Mouse (Mus musculus) kidney, adult 18-20 months (tissue): Measurements from ENCODE around the gene Parm1.

ENCODE experiments used
- DNase-seq: peaks from one replicate; pipeline ENCODE4 v3.0.0; 2021

Parm1 gene

DNA sequence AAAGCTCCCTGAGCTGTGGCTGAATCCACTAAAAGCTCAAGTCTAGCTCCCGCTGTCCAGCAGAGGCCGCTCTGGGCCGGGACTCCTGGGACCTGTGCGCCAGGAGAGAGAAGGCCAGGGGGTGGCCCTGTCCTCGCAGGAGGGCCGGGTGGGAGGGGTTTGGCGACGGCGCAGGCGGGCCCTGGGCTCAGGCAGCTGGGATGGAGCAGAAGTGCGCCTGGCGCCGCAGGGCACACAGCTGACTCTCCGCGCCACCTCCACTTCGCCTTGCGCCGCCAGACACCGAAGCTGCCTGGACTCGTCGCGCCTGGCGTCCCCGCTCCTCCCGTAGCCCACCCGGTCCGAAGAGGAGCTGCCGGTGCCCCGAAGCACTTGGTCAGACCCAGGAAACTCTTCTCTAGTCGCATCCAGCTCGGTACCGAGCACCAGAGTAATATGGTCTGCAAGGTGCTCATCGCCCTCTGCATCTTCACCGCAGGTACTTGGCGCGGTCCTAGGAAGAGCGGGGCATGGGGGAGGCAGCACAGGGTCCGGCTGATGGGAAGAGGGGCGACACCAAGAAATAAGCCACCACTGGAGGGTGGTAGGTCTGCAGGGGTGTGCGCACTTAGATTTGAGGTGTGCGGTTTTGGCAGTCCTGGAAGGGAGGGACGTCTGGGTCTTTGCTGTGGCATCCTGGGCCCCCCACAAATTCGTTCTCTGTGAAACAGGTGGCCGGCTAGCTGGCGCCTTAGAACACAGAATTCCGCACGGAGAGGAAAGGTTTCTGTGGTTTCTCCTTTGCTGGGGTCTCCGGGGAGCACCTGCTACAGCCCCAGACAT lies at the start of gene Parm1:
Gene Parm1 (plus strand): TSS at position 136 of the 822 bp plus-strand sequence.
- peak; percentile 77 for DNase-seq

DNA sequence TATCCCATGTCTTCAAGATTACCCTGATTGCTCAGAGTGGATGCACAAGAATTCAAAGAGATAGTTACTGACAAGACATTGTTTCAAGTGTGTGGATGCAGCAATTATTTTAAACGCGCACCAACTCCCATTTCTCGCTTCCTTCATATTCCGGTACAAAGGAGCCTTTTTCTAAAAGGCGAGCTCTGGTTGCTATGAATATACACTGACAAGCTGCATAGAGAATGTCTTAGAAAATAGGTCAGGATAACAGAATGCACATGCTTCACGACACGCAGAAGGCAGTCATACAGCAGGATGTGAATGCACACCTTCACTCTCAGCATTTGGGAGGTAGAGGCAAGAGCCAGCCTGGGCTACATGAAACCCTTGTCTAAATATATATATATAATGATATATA lies 42.2 kb upstream of the Parm1 start:
- no peak for DNase-seq

DNA sequence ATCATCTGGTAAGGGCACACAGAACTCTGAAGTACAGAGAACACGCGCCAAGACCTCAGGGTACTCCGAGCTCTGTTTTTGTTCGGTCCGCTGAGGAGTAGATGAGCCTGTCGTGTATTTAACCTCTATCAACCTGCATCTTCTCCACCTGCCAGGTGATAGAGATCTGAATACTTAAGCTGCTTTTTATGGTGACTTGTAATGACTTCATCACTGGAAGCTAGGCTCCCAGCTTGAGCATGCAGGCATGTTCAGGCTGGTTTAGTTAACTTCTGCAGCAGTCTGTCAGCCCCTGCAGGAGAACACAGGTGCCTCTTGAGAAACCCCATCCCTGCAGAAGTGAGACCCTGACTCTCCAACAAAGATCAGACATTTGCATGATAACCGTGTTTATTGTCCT lies 40.6 kb upstream of the Parm1 start:
- no peak for DNase-seq

DNA sequence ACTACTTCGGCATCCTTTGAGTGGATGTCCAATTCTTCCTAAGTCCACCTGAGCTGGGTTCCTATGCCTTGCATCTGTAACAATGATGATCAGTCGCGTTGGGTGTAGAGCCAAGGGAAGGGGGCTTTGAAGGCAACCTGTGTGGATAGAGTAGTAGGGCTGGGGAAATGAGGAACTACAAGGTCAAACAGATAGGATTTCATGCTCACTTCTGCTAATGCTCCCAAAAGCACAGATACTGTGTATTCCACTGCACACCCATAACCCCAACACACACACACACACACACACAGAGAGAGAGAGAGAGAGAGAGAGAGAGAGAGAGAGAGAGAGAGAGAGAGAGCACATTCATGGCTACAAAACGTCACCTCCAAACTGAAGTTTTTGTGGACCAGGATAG lies 38.7 kb upstream of the Parm1 start:
- DNase-seq: no peak

DNA sequence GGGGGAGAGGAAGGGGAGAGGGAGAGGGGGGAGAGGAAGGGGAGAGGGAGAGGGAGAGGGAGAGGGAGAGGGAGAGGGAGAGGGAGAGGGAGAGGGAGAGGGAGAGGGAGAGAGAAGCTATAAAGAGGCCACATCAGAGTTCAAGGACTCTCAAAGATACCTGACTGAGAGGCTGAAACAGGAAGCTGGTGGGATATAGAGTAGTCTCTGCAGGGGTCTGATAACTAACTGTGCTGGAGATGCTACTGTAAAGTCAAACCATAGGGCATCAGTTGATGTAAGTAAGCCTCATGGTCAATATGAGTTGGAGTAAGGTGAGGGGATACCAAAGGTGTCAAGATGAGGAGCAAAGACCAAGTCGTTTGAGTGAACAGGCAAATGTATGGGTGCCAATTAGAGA lies 37.3 kb upstream of the Parm1 start:
- DNase-seq: no peak

DNA sequence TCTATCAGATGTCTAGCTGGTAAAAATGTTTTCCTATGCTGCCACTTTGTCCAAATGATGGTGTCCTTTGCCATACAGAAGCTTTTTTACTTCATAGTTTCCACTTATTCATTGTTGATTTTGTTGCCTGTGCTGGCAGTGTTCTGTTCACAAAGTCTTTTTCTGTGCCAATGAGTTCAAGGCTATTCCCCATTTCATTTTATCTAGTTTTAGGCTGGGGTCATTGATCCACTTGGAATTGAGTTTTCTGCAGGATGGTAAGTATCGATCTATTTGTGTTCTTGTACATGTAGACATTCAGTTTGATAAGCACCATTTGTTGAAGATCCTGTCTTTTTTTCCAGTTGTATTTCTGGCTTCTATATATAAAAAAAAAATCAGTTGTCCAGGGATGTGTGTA lies 33.1 kb upstream of the Parm1 start:
- DNase-seq: no peak

DNA sequence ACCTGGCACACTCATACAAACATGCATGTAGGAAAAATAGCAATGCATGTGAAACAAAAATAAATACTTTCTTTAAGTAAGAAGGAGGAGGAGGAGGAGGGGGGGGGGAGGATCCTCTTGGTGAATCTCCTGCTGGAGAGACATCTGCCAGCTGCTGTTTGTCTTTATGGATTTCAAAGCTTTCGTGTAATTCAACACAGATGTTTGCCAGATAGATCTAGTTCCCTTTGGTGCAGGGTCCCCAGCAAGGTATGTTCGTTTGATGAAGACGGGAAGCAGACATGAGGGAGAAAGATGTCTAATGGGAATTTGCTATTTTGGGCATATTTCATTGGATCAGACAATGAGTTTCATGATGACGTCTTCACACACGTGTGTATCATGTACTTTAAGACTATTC lies 23.0 kb upstream of the Parm1 start:
- DNase-seq: no peak

DNA sequence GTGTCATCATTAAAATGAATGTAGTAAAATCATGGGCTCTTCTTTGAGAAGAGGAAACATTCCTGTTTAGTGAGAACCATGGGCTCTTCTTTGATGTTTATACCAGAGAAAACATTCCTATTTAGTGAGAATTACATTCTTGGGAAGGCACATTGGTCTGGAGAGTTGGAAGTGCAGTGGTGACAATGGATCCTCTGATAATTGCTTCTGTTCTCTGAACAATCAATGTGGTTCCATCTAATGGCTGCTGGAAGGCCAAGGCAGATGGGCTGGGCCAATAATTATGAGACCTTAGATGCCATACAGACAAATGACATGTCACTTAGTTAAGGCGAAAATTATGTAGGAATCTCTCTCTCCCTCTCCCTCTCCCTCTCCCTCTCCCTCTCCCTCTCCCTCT lies 16.1 kb upstream of the Parm1 start:
- DNase-seq: no peak

DNA sequence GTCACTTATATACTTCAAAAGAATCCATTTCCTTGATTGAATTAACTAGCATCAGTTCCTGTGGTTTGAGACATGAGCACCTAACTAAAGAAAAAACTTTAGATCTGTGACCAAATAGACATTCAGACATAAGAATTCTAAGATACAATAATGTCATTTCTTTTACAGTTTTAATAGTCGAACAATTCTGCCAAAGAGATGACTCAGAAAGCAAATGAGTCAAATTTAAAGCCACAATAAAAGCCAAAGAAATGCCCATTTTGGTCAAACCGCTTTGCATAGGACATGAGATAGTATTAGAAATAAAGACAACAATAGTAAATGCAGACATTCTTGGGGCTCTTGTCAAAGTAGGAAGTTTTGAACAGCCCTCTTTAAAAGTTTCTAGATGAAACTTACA lies 15.0 kb upstream of the Parm1 start:
- no peak for DNase-seq

DNA sequence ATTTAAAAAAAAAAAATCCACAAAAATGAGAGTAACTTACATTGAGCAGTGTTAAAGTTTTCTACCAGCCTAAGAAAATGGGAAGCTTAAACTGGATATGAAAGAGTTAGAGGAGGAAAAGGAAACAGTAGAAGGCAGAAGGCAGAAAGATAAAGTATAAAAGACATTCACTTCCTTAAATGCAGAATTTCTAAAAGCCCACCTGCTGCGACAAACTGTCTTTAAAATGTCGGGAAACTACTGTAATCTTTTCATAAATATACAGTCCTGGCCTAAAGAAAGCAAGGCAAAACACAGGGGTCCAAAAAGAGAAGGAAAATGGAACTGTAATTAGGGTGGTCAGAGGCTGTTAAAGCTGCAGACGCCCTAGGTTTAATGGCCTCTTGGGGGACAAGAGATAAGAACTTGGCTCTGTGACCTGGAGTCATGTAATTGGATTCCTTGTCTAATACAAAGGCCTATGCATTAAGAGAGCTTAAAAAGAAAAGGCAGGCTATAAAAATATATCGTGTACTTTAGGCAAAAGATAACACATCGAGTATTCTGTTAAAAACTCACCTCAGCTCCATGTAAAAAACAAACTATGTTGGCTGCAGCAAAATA lies 13.0 kb upstream of the Parm1 start:
- no peak for DNase-seq

DNA sequence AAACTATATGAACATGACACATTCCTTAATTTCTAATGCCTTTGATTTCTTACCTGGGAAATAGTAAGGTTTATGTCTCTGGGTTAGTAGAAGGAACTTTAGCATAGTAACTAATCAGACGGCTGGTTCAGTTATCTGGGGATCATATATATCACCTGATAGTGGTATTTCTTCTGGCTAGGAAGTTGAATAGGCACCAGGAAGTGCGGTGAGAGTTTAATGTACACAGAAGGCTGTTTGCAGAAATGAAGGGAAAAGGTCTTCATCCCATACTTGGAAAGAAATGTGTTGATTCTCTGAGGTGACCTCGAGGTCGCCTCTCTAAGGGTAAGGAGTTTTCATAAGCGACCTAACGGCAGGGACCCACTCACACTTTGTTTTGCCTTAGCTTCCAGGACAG lies 338 bp upstream of the Parm1 start:
- no peak for DNase-seq

DNA sequence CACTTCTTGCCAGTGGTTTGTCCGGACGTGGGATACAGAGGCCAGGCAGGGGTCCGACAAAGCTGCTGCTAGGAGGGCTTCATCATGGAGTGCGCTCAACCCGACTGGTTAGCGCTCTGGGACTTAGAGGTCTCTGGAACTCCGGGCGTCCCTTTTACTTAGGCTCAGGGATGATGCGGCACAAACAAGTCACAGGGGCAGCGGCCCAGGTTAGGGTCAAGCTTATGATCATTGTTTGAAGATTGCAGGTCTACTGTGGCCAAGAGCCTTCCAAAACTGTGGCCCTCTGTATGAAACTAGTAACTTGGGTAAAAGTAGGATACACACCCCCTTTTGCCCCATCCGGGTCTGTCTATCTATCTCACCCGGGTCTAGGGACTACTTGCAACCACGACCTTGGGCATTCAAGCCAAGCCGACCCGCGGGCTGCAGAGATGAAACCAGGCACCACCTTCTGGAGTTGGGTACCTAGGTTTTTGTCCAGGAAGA lies 931 bp downstream of the Parm1 start:
- DNase-seq: peak; percentile 4

DNA sequence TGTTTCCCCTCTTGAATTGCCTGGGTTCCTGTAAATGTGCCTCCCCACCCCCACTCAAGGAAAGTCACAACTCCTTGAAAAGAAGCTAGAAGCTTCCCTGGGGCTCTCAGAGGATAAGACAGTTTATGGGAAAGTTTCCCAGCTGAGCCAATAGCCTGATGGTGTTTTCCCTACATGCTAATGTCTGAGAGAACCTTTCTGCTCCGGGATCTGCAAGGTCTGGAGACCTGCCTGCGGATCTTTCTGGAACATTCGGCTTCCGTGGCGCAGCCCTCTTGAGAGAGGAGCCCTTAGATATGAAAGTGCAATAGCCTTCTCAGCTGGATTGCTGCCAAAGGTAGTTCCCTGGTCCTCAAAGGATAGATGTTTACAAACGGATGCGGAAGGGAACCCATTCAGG lies 1.5 kb downstream of the Parm1 start:
- DNase-seq: peak; percentile 17

DNA sequence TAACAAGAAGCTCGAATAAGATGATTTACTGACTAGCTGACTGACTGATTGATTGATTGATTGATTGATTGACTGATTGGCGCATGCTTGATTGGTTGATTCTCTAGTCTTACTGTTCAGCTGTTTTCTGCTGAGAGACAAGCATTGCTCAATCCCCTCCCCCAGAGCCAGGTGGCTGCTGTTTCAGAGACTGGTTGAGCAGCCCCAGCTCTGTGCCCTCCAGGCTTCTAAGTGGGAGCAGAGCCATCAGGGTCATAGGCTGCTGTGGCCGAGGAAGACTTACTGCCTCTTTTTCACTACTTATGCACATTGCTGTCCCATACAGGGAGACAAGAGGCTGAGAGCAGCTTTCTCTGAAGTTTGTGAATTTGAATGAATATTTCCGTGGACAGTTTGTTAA lies 2.1 kb downstream of the Parm1 start:
- DNase-seq: no peak

DNA sequence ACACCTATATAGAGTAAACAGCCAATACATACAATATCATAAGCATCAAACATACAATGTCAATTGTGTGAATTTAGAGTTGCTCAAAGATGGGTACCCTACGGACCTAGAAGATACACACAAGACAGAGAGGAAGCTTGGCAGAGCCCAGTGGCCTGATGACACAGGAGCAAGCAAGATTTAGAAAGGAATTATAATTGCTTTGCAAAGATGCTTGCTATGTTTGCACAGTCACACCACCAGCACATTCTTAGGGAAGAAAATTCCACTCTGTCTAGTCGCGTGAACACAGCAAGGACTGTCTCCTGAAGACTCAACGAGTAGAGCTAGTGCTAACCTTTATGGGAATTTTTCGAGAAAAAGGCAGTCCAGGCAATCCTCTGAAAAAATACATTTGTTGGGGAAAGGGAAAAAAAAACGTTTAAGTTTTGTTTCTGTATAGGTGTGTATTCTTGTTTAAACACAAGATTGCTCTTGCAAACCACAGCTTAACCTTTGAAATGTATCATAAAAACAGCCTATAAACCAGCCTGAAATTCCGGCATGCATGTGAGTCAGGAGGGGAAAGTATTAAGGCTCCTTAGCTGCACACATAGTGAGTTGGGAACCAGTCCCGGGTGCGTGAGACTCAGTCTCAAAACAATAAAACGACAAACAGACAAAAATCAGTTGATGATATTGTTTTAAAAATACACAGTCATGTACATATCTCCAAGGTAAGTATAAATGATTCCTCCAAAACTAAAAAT lies 15.5 kb downstream of the Parm1 start:
- no peak for DNase-seq

DNA sequence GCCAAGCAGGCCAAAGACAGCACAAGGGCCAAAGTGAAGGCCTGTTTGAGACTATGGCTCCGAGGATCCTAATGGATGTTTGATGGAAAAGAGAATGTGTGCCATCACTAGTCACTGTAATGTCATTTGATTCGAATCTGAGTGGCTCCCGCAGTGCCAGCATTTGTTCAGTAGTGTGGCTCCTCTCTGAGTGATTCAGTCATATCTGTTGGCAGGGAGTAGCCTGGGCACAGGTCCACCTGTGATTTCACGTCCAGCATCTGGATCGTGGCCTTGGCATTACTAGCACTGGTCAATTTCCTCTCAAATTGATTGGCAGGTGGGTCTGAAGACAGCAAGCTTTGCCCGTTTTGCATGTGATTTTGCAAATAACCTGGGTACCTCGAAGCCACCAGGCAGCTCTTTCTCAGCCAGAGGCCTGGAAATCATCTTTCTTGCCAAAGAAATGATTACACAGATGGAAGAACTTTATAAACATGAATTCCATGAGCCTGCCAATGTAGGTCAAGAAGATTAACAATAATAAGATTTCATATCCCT lies 41.7 kb downstream of the Parm1 start:
- DNase-seq: no peak

DNA sequence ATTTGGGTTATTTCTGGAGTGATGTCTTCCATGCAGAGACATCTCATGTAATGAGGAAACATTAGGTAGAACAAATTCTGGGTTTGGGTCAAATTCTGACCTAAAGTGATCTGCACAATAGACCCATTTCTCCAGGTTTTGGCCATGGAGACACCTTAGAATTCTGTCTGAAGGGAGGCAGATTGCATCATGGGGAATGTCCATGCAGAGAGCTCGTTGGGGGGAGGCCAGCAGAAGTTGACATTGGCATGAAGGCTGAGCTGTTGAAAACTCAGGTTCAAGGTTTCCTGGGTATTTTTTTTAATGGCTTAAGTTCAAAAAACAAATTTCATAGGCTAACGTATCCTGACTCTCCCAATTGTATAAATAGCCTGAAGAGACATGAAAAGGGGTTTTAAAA lies 42.3 kb downstream of the Parm1 start:
- no peak for DNase-seq

DNA sequence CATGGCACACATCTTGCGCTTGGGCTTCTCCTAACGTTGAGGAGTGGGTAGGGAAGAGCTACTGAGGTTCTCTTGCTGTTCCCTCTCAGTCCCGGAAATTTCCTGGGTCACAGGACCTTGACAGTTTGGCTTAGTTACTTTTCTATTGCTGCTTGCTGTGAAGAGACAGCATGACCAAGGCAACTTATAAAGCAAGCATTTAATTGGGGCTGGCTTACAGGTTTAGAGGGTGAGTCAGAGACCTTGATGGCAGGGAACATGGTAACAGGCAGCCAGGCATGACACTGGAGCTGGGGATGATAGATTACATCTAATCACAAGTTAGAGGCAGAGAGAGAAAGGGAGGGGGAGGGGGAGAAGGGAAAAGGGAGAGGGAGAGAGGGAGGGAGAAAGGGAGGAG lies 44.0 kb downstream of the Parm1 start:
- DNase-seq: no peak

DNA sequence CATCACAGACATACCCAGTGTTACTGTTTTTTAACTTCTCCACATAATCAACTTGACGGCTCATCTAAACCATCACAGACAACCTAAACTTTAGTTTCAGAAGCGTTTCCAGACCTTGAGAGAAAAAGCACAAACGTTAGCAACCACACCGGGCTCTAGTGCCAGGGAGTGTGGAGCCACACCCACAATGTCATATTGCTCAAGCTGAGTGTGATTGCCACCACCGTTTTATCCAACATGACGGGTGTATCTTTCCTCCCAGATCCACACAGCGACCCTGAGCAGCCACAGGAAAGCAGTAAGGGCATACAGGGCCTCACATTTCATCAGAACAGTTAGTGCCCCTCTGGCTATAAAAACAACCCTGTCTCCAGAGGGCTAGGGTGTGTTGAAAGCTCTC lies 45.1 kb downstream of the Parm1 start:
- no peak for DNase-seq

DNA sequence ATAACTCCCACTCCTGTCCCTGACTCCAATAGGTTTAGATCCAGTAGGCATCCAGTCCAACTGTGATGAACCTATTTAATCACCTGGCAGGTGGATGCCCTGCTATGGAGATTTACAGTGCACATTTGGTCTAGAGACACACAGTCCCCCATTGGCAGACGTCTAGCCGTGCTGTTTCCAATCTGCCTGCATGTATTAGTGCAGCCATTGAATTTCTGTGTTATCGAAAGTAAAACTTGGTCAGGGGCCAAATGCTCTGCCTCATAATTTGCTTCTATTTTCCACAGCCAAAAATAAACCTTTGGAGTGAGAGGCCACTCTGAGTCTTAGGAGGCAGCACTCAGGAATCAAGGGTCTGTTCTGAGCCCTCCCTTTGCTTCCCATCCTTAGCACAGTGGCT lies 46.6 kb downstream of the Parm1 start:
- no peak for DNase-seq

DNA sequence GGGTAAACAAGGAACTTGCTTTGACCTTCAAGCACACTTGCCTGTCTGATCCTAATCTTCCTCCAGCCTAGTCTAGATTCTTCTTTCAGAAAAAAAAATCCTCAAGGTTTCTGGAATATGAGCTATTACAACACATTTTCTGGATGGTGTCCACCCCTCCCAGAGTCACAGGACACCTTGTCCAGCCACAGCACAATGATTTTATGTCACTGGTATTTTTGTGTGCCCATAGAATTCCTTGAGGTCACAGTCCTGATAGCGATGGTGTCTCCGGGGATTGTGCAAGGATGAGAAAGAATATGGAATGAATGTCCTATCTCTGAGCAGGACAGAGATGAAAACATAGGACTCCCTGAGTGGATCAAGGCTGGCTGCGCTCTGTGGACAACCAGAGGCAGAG lies 48.0 kb downstream of the Parm1 start:
- no peak for DNase-seq

DNA sequence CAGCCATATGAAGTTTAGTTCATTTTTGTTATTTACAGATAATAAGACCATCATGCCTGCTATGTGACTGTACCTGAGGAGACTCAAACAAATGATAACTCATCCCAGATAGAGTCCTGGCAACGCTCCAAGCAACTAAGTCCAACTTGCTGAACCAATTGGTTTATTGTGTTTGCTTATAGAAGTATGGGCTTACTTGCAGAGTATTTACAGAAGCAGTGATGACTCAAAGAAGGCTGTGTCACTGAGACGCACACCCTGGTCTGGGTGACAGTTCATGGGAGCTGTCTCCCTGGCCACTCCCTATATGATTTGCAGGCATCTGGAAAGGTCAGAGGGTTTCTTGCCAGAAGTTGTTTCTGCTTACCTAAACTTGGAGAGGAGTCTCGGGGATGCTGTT lies 49.2 kb downstream of the Parm1 start:
- DNase-seq: no peak

DNA sequence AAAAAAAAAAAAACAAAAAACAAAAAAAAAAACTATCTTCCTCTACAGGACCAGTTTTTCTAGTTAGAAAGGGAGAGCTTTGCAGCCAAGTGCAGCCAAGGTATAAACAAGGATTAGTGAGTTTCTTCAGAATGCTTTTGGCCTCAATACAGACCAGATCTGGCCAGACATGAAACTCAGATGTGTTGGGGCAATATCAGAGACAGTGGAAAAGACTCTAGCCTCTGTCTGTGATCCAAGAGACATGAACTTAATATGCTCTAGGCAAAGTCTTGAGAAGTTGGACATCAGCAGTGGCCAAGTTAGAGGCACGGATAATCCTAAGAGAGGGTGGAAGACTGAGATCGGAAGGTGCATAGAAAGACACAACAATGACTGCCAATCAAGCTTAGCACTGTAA lies 56.8 kb downstream of the Parm1 start:
- DNase-seq: no peak

DNA sequence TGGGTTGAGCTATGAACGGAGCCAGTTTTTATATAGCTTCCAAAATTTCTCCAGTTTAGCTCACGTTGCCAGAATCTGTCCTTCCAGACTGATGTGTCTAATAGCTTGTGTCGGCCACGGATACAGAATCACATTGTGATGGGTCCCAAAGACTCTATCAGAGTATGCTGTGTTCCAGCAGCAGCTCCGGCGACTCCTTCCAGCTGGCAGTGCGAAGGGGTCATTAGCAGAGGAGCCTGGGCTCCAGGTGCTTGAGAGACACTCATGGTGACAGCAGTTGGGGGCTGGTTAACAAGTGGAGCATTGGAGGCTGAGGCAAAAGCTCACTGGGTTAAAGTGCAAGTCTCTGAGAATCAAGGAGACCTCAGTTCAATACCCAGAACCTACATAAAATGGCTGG lies 61.5 kb downstream of the Parm1 start:
- DNase-seq: no peak
